Mouse (Mus musculus): ENCODE measurements at regions not wholly inside any gene's neighbourhood (a gene's known extent, or its start where the extent isn't known, plus 50 kb on each side); places are given as distances from the start of the nearest gene placed in this dataset.

DNA sequence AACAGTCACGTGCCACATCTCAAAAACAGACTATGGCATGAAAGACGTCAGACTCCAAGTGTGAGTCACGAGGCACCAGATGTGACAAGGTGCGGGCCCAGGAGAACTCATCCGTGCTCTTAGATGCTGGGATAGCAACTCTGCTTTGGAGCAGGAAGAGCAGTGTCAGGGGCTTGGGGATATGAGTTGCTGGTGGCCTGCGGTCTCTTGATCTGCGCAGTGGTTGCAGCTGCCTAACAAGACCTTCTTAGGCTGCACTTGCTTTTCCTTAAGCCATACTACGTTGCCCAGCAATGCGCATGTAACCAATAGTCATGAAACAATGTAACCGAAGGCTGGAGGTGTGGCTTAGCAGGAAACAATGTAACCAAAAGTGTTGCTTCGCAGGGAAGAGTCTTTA is 380.1 kb upstream of the Trpc7 start:
- TF ChIP-seq CTCF (IDR thresholded peaks at IDR 0.05; ENCODE audit: low read depth) (no peak), EP300 (IDR thresholded peaks at IDR 0.05; ENCODE audit: low read depth) (no peak)
